Mouse (Mus musculus): ENCODE measurements around the gene Tbx10.
"Not testable (repeated sequence)": the region's sequence is repeated elsewhere in the genome, so short reads cannot be mapped to it uniquely, and the experiment has no call there.

- not testable (repeated sequence) for TF ChIP-seq CTCF (IDR thresholded peaks at IDR 0.05; ENCODE audit: borderline replicate concordance, insufficient read depth, low read length); POLR2A (IDR thresholded peaks at IDR 0.05; ENCODE audit: low read depth, low read length)
Measured at GRCm38 (mm10) chr19:3961805-3962204, 30.7 kb upstream of the Tbx10 start.
